Mouse (Mus musculus) embryonic fibroblast, embryonic 13.5 days (primary cell): Measurements from ENCODE around the gene Trim21. TPM values are rescaled to one million over a fixed set of nuclear protein-coding genes. Genes with fewer than 3 reads are reported as not detected.

Source experiments
- H3K27ac ChIP-seq: 2 replicates; pipeline ENCODE4 v1.5.1; 2012; ENCODE audit warnings: low read length, control low read depth, inconsistent platforms; ENCODE audit not compliant: insufficient read depth
- H3K4me1 ChIP-seq: 2 replicates; pipeline ENCODE4 v1.6.1; 2011; ENCODE audit warnings: low read length; ENCODE audit not compliant: control insufficient read depth, insufficient read depth
- H3K4me3 ChIP-seq: 2 replicates; pipeline ENCODE4 v1.5.1; 2011; ENCODE audit warnings: mild to moderate bottlenecking, control low read depth, low read length; ENCODE audit not compliant: insufficient read depth
- CTCF ChIP-seq: IDR thresholded peaks from 2 replicates; pipeline ENCODE4 v1.5.1; 2011; ENCODE audit warnings: mild to moderate bottlenecking, control low read depth, low read length, moderate library complexity, borderline replicate concordance; ENCODE audit not compliant: insufficient read depth
- POLR2A ChIP-seq: IDR thresholded peaks from 2 replicates; pipeline ENCODE4 v1.6.1; 2011; ENCODE audit warnings: low read depth, mild to moderate bottlenecking, control low read depth, low read length, moderate library complexity
- polyA plus RNA-seq: library from polyadenylated mRNA; stranded (reverse); fragments of >200 nt; gene quantifications from 2 replicates; pipeline ENCODE4 v1.2.4, GENCODE M21; 2011; ENCODE audit warnings: low read depth; ENCODE audit not compliant: missing spikeins, insufficient read length

Gene Trim21
- polyA plus RNA-seq, 1 experiment: 8.4 TPM

DNA sequence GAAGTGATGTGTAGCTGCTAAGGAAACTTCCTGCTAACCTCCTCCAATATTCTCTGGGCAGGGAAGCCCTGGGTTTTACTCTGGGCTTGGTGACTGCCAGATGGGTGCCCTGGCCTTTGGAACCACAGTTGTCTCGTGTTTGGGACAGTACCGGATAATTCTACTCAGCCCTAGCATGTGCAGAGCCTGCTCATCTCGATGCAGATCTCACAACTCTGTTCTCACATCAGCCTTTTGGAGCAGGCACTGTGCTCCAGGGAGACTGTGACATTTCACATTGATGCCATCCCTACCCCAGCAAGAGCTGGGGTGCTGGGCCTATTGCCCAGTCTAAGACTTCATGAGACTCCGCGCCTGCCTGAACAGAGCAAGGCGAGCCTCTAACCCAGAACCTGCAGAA lies 56.6 kb downstream of the Trim21 start:
- no peak for TF ChIP-seq POLR2A
- TF ChIP-seq CTCF: no peak
- Histone ChIP-seq H3K27ac (no peak overlapping the region), H3K4me3 (no peak overlapping the region), H3K4me1 (no peaks in the 10 kb centered on the region; the same call in 1 of the 2 replicates)

DNA sequence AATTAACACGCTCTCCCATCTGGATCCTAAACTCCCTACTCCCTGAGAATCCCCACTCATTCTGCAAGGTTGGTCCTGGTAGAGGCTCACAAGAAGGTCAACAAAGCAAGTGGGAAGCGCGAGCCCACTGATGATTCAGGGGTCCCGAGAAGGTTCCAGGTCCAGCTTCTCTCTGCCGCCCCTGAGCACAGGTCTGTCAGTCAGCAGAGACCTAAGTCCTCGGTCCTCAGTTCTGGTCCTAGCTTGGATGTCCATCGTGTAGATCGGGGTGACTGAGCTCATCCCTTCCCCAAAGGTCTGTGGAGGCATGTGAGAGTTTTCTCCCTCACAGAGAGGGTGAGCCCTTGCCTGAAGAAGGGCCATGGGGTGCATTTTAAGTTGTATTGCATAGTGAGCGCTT lies 57.2 kb downstream of the Trim21 start:
- Histone ChIP-seq H3K4me1 (no peaks in the 10 kb centered on the region; the same call in 1 of the 2 replicates), H3K4me3 (no peak overlapping the region), H3K27ac (no peak overlapping the region)
- no peak for TF ChIP-seq POLR2A
- TF ChIP-seq CTCF: no peak

Other genes with a start within 250 kb of the Trim21 start
- gene Rrm1, start 123.8 kb downstream of the Trim21 start, polyA plus RNA-seq: 167 and 222 TPM in 2 replicates
- gene Olfr543, start 83.8 kb downstream of the Trim21 start, polyA plus RNA-seq: not detected in 2 replicates
- not detected in 2 replicates for gene Olfr544, start 77.2 kb downstream of the Trim21 start, polyA plus RNA-seq
- not detected in 2 replicates for gene Olfr545, start 65.9 kb downstream of the Trim21 start, polyA plus RNA-seq
- gene Olfr547, start 30.7 kb downstream of the Trim21 start, polyA plus RNA-seq: not detected in 2 replicates
- gene Olfr548-ps1, start 24.6 kb downstream of the Trim21 start, polyA plus RNA-seq: not detected in 2 replicates
- not detected in 2 replicates for gene Olfr549, start 15.6 kb downstream of the Trim21 start, polyA plus RNA-seq
- not detected in 2 replicates for gene Olfr550, start 6.0 kb upstream of the Trim21 start, polyA plus RNA-seq
- not detected in 2 replicates for gene Olfr551, start 26.4 kb upstream of the Trim21 start, polyA plus RNA-seq
- not detected in 2 replicates for gene Olfr552, start 32.3 kb upstream of the Trim21 start, polyA plus RNA-seq
- gene Olfr553, start 52.7 kb upstream of the Trim21 start, polyA plus RNA-seq: not detected in 2 replicates
- gene Olfr554, start 72.9 kb upstream of the Trim21 start, polyA plus RNA-seq: not detected in 2 replicates
- not detected in 2 replicates for gene Olfr555, start 93.3 kb upstream of the Trim21 start, polyA plus RNA-seq
- not detected in 2 replicates for gene Olfr556, start 99.4 kb upstream of the Trim21 start, polyA plus RNA-seq
- 10.0 and 10.6 TPM in 2 replicates for gene Trim68, start 121.8 kb upstream of the Trim21 start, polyA plus RNA-seq
- gene Olfr557, start 130.4 kb upstream of the Trim21 start, polyA plus RNA-seq: not detected in 2 replicates
- not detected in 2 replicates for gene Olfr558, start 136.7 kb upstream of the Trim21 start, polyA plus RNA-seq
- not detected in 2 replicates for gene Olfr33, start 153.6 kb upstream of the Trim21 start, polyA plus RNA-seq
- not detected in 2 replicates for gene Olfr559, start 162.0 kb upstream of the Trim21 start, polyA plus RNA-seq
- gene Olfr560, start 193.9 kb upstream of the Trim21 start, polyA plus RNA-seq: not detected in 2 replicates
- not detected in 2 replicates for gene Olfr78, start 194.0 kb upstream of the Trim21 start, polyA plus RNA-seq
- not detected in 2 replicates for gene Olfr561, start 205.7 kb upstream of the Trim21 start, polyA plus RNA-seq
- not detected in 2 replicates for gene Olfr564, start 238.0 kb upstream of the Trim21 start, polyA plus RNA-seq